Mouse (Mus musculus) lung, postnatal 0 days (tissue): Measurements from ENCODE around the gene Tmem263.

Experiments
- CTCF ChIP-seq: IDR thresholded peaks from 2 replicates; pipeline ENCODE4 v1.5.1; 2016; ENCODE audit warnings: antibody characterized with exemption, mild to moderate bottlenecking
- EP300 ChIP-seq: IDR thresholded peaks from 2 replicates; pipeline ENCODE4 v1.6.1; 2016; ENCODE audit warnings: antibody characterized with exemption, mild to moderate bottlenecking, control low read depth

DNA sequence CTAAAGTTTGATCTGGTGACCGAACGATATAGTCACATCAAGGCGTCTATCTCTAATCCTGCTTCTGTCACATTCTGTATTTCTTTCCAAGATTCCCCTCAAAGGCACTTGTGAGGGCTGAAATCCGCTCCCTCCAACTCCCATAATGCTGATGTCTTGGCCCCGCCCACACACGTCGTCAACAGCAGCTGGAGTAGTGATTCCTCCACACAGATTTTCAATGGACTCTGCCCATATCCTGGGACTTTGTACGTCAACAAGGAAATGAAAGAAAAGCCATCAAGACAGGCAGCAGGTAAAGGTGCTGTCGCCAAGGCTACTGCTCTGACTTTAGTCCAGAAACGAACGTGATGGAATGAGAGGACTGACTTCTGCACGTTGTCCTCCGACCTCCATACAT lies 22.8 kb downstream of the Tmem263 start:
- TF ChIP-seq CTCF = no peak
- TF ChIP-seq EP300 = no peak
